Mouse (Mus musculus): ENCODE measurements around the gene Zer1. TPM values are rescaled to one million over a fixed set of nuclear protein-coding genes. Genes with fewer than 3 reads are reported as not detected.

The Zer1 gene
- polyA plus RNA-seq, 1 experiment from 2014 or later, result 2.6 TPM

- peak overlapping the region; percentile 95 for H3K4me2 ChIP-seq
- no peaks in the 10 kb centered on the region for H3K27me3 ChIP-seq
- peak overlapping the region; percentile 89 for H3K9ac ChIP-seq
- H3K4me1 ChIP-seq (replicated peaks), result peaks cover 28% of the 10 kb centered on the region
- peak overlapping the region; percentile 91 for H3K4me3 ChIP-seq (replicated peaks)
- H3K27ac ChIP-seq, result peak overlapping the region; percentile 92
- H3K36me3 ChIP-seq, result 0 out of 2 replicates have a peak, but pooled peaks cover 2% of the 10 kb centered on the region
- no peaks in the 10 kb centered on the region for H3K9me3 ChIP-seq (replicated peaks)
- WGBS (ENCODE audit: insufficient replicate concordance), result 2% methylated on average over 44 of the region's 44 CpGs
- DNase-seq, result no peak
- ATAC-seq (ENCODE audit: low read depth), result no peak; the same call in none of the 2 replicates
These were observed 485 bp downstream of the Zer1 start for GRCm38 (mm10) chr2:30123729-30124471.

DNA sequence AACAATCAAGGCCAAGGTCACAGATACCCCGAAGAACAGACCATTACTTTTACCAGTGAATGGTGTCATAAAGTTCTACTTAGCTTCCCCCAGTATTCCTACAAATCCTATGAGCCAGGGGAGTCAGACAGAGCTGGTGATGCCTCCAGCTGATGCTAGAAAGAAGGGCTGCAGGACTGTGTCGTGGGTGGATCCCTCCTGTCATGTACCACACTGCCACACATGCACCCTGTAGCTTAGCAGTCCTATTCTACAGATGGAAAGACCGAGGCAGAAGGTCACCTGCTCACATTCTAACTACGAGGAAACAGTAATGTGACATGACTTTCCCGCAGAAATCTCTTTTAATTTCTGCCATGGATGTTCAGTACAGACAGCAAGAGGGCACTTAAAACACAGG lies 1.6 kb downstream of the Zer1 start:
- no peak for DNase-seq
- H3K4me3 ChIP-seq (replicated peaks), result no peak overlapping the region
- WGBS (ENCODE audit: insufficient replicate concordance), result 75% methylated on average over 5 of the region's 5 CpGs
- 0 out of 2 replicates have a peak, but pooled peaks cover 2% of the 10 kb centered on the region for H3K36me3 ChIP-seq
- H3K27ac ChIP-seq, result no peak overlapping the region
- H3K4me2 ChIP-seq, result peak overlapping the region; percentile 95; the same call in 1 of the 2 replicates
- H3K27me3 ChIP-seq, result no peaks in the 10 kb centered on the region
- peaks cover 28% of the 10 kb centered on the region for H3K4me1 ChIP-seq (replicated peaks)
- no peaks in the 10 kb centered on the region for H3K9me3 ChIP-seq (replicated peaks)
- ATAC-seq (ENCODE audit: low read depth), result no peak
- H3K9ac ChIP-seq, result no peak overlapping the region

- Histone ChIP-seq H3K27me3 (no peaks in the 10 kb centered on the region), H3K4me1 (replicated peaks) (peaks cover 34% of the 10 kb centered on the region), H3K36me3 (0 out of 2 replicates have a peak, but pooled peaks cover 2% of the 10 kb centered on the region), H3K27ac (no peak overlapping the region), H3K4me3 (replicated peaks) (no peak overlapping the region), H3K9ac (no peak overlapping the region), H3K4me2 (no peak overlapping the region), H3K9me3 (replicated peaks) (no peaks in the 10 kb centered on the region)
- WGBS (ENCODE audit: insufficient replicate concordance), result 73% methylated on average over 4 of the region's 4 CpGs
- no peak for ATAC-seq (ENCODE audit: low read depth)
- DNase-seq, result no peak
These were observed 4.1 kb downstream of the Zer1 start for GRCm38 (mm10) chr2:30120269-30120668.

GRCm38 (mm10) chr2:30119641-30120051 lies 4.7 kb downstream of the Zer1 start:
- no peak overlapping the region for H3K4me3 ChIP-seq (replicated peaks)
- 63% methylated on average over 6 of the region's 6 CpGs for WGBS (ENCODE audit: insufficient replicate concordance)
- H3K9ac ChIP-seq, result no peak overlapping the region
- H3K9me3 ChIP-seq (replicated peaks), result no peaks in the 10 kb centered on the region
- H3K36me3 ChIP-seq, result 0 out of 2 replicates have a peak, but pooled peaks cover 5% of the 10 kb centered on the region
- H3K27me3 ChIP-seq, result no peaks in the 10 kb centered on the region
- H3K27ac ChIP-seq, result no peak overlapping the region
- peaks cover 28% of the 10 kb centered on the region for H3K4me1 ChIP-seq (replicated peaks)
- ATAC-seq (ENCODE audit: low read depth) (no peak), DNase-seq (no peak)
- H3K4me2 ChIP-seq, result no peak overlapping the region

DNA sequence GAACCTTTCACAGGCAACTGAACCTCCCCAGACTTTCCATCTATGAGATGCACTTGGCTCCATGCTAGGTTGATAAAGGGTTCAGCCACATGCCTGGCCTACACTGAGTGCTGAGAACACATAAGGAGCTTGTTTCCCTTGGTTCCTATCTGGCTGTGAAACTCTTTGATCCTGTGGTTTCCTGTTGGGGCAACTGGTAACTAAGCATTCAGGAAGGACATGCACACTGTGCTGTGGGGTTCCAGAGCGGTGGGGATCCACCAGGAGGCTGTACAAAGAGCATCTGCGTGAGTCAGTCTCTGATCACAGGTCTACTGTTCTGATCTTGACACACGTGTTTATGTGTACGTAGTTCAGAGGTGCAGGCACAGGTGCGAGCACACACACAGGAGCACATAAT lies 11.8 kb downstream of the Zer1 start:
- no peaks in the 10 kb centered on the region for H3K9me3 ChIP-seq (replicated peaks)
- 35% methylated on average over 5 of the region's 5 CpGs for WGBS (ENCODE audit: insufficient replicate concordance)
- ATAC-seq (ENCODE audit: low read depth) (peak; percentile 13), DNase-seq (no peak)
- H3K4me1 ChIP-seq (replicated peaks), result peaks cover 52% of the 10 kb centered on the region
- H3K4me2 ChIP-seq, result no peak overlapping the region
- H3K4me3 ChIP-seq (replicated peaks), result no peak overlapping the region
- no peaks in the 10 kb centered on the region for H3K27me3 ChIP-seq
- no peak overlapping the region for H3K9ac ChIP-seq
- peaks cover 35% of the 10 kb centered on the region for H3K36me3 ChIP-seq
- H3K27ac ChIP-seq, result 0 out of 2 replicates have a peak overlapping the region, but pooled peaks have one; percentile 12

- H3K27ac ChIP-seq, result peak overlapping the region; percentile 31; the same call in 1 of the 2 replicates
- peaks cover 47% of the 10 kb centered on the region for H3K4me1 ChIP-seq (replicated peaks)
- WGBS (ENCODE audit: insufficient replicate concordance), result 19% methylated on average over 2 of the region's 2 CpGs
- H3K36me3 ChIP-seq, result peaks cover 40% of the 10 kb centered on the region
- no peak overlapping the region for H3K4me2 ChIP-seq
- ATAC-seq (ENCODE audit: low read depth) (peak; percentile 82), DNase-seq (peak; percentile 62)
- no peak overlapping the region for H3K9ac ChIP-seq
- no peak overlapping the region for H3K4me3 ChIP-seq (replicated peaks)
- H3K27me3 ChIP-seq, result no peaks in the 10 kb centered on the region
- no peaks in the 10 kb centered on the region for H3K9me3 ChIP-seq (replicated peaks)
These were observed 12.9 kb downstream of the Zer1 start for GRCm38 (mm10) chr2:30111500-30111899.

DNA sequence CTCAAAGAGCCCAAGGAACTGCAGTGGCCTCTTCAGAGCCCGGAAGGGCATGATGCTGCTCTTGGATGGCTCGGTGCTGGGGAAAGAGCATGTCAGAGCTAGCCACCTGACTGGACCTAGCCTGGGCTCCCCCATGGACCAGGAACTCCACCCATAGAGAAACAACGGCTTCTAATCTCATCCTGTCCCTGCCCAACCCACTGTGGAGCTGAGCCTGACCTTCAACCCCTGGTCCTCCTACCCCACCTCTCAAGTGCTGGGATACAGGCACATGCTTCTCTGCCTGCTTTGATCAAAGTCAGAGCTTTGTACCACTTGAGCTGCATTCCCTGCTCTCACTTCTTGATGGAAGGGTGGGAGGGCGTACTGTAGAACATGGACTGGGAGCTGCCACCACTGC lies 16.1 kb downstream of the Zer1 start:
- no peaks in the 10 kb centered on the region for H3K27me3 ChIP-seq
- H3K36me3 ChIP-seq, result peaks cover 44% of the 10 kb centered on the region
- H3K27ac ChIP-seq, result no peak overlapping the region
- peaks cover 43% of the 10 kb centered on the region for H3K4me1 ChIP-seq (replicated peaks)
- no peak overlapping the region for H3K4me3 ChIP-seq (replicated peaks)
- 68% methylated on average over 4 of the region's 4 CpGs for WGBS (ENCODE audit: insufficient replicate concordance)
- no peak for ATAC-seq (ENCODE audit: low read depth)
- H3K4me2 ChIP-seq, result no peak overlapping the region
- H3K9me3 ChIP-seq (replicated peaks), result no peaks in the 10 kb centered on the region
- H3K9ac ChIP-seq, result no peak overlapping the region
- no peak for DNase-seq

DNA sequence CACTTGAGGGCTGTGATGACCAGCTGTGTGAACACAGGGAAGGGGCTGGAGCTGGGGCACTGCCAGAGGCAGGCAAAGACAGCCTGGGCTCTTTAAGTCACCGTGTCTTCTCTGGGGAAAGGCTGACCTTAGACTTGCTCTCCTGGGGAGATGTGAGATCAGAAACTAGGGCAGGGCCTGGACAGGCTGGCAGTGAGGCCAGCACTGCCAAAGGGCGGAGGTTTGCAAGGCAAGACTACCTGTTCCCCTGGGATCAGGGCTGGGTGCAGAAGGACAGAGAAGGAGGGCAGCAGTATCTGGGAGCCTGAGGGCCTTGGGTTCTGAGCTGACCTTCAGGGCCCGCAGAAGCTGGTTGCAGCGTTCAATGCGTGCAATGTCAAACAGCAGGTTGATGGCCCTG lies 16.7 kb downstream of the Zer1 start:
- DNase-seq, result no peak
- no peak overlapping the region for H3K4me3 ChIP-seq (replicated peaks)
- no peaks in the 10 kb centered on the region for H3K27me3 ChIP-seq
- no peak overlapping the region for H3K9ac ChIP-seq
- no peak for ATAC-seq (ENCODE audit: low read depth)
- H3K4me2 ChIP-seq, result no peak overlapping the region
- peaks cover 37% of the 10 kb centered on the region for H3K4me1 ChIP-seq (replicated peaks)
- peaks cover 44% of the 10 kb centered on the region for H3K36me3 ChIP-seq
- no peak overlapping the region for H3K27ac ChIP-seq
- H3K9me3 ChIP-seq (replicated peaks), result no peaks in the 10 kb centered on the region
- 86% methylated on average over 5 of the region's 5 CpGs for WGBS (ENCODE audit: insufficient replicate concordance)

- Histone ChIP-seq H3K4me3 (replicated peaks) (no peak overlapping the region), H3K9ac (no peak overlapping the region), H3K27ac (no peak overlapping the region), H3K9me3 (replicated peaks) (no peaks in the 10 kb centered on the region), H3K4me2 (no peak overlapping the region), H3K4me1 (replicated peaks) (peaks cover 24% of the 10 kb centered on the region), H3K27me3 (no peaks in the 10 kb centered on the region), H3K36me3 (peaks cover 50% of the 10 kb centered on the region)
- DNase-seq (peak; percentile 54), ATAC-seq (ENCODE audit: low read depth) (no peak)
These were observed 18.0 kb downstream of the Zer1 start for GRCm38 (mm10) chr2:30106364-30106763.

GRCm38 (mm10) chr2:30100214-30100613 lies 24.2 kb downstream of the Zer1 start:
- WGBS (ENCODE audit: insufficient replicate concordance), result 61% methylated on average over 4 of the region's 4 CpGs
- H3K27me3 ChIP-seq, result no peaks in the 10 kb centered on the region
- H3K4me3 ChIP-seq (replicated peaks), result no peak overlapping the region
- H3K4me2 ChIP-seq, result no peak overlapping the region
- peak overlapping the region; percentile 26; the same call in 1 of the 2 replicates for H3K9ac ChIP-seq
- H3K27ac ChIP-seq, result no peak overlapping the region
- no peak for DNase-seq
- H3K4me1 ChIP-seq (replicated peaks), result peaks cover 23% of the 10 kb centered on the region
- H3K36me3 ChIP-seq, result peaks cover 30% of the 10 kb centered on the region
- no peak for ATAC-seq (ENCODE audit: low read depth)
- H3K9me3 ChIP-seq (replicated peaks), result no peaks in the 10 kb centered on the region

GRCm38 (mm10) chr2:30095882-30096527 lies 28.4 kb downstream of the Zer1 start:
- Histone ChIP-seq H3K27me3 (no peaks in the 10 kb centered on the region), H3K36me3 (peaks cover 18% of the 10 kb centered on the region), H3K4me3 (replicated peaks) (no peak overlapping the region), H3K4me2 (no peak overlapping the region), H3K9ac (no peak overlapping the region), H3K9me3 (replicated peaks) (no peaks in the 10 kb centered on the region), H3K4me1 (replicated peaks) (peaks cover 55% of the 10 kb centered on the region), H3K27ac (no peak overlapping the region)
- 64% methylated on average over 2 of the region's 2 CpGs for WGBS (ENCODE audit: insufficient replicate concordance)
- ATAC-seq (ENCODE audit: low read depth), result no peak
- peak; percentile 36 for DNase-seq

All from liver, embryonic 13.5 days (tissue).